Mouse (Mus musculus) neutrophil, adult 5-6 weeks (primary cell): Measurements from ENCODE around the gene Gm6592. TPM values are rescaled to one million over a fixed set of nuclear protein-coding genes. Genes with fewer than 3 reads are reported as not detected.
"Not testable (repeated sequence)": the region's sequence is repeated elsewhere in the genome, so short reads cannot be mapped to it uniquely, and the experiment has no call there.

Experiments used
- ATAC-seq: fragments of 151-379, 151-347 bp; 2 replicates; pipeline ENCODE4 v1.8.0; 2017; ENCODE audit warnings: mild to moderate bottlenecking, moderate TSS enrichment; ENCODE audit not compliant: insufficient number of reproducible peaks, poor library complexity, low FRiP score, severe bottlenecking; ENCODE audit errors: extremely low read depth
- total RNA-seq: library from RNA; stranded (forward); fragments of 200-1000 nt; gene quantifications from 2 replicates; pipeline ENCODE4 v1.2.3, GENCODE M21; 2017

The Gm6592 gene
- not detected in 2 replicates for total RNA-seq

GRCm38 (mm10) chrX:8843694-8844093 is at the start of gene Gm6592:
TSS of gene Gm6592 (plus strand) at chrX:8843994.
- ATAC-seq = no peak

GRCm38 (mm10) chrX:8803391-8803790 is 40.4 kb upstream of the Gm6592 start, which contains the start of gene Ssxb5:
TSS of gene Ssxb5 (plus strand) at chrX:8803691.
- ATAC-seq = not testable (repeated sequence)

- no peak for ATAC-seq
Measured at GRCm38 (mm10) chrX:8832043-8832442, 11.8 kb upstream of the Gm6592 start.

- no peak for ATAC-seq
Measured at GRCm38 (mm10) chrX:8852486-8852885, 8.7 kb downstream of the Gm6592 start.

- not testable (repeated sequence) for ATAC-seq
Measured at GRCm38 (mm10) chrX:8864331-8864730, 20.5 kb downstream of the Gm6592 start.

- not testable (repeated sequence) for ATAC-seq
Measured at GRCm38 (mm10) chrX:8873953-8874352, 30.2 kb downstream of the Gm6592 start, which contains the start of gene Gm5751. TSS of gene Gm5751 (plus strand) at chrX:8874253.

GRCm38 (mm10) chrX:8884336-8884735 is 40.5 kb downstream of the Gm6592 start:
- no peak for ATAC-seq

GRCm38 (mm10) chrX:8891975-8892342 is 48.2 kb downstream of the Gm6592 start:
- ATAC-seq = no peak

GRCm38 (mm10) chrX:8892343-8893155 is 48.8 kb downstream of the Gm6592 start, which contains the start of gene B630019K06Rik:
TSS of gene B630019K06Rik (plus strand) at chrX:8892382.
- ATAC-seq = no peak

GRCm38 (mm10) chrX:8893182-8893651 is 49.4 kb downstream of the Gm6592 start:
- no peak for ATAC-seq

Other genes starting within 250 kb of the Gm6592 start
- not detected in 2 replicates for gene Ssxb8, start 153.2 kb upstream of the Gm6592 start, total RNA-seq
- not detected in 2 replicates for gene Ssx9, start 95.6 kb upstream of the Gm6592 start, total RNA-seq
- not detected in 2 replicates for gene Ssxb5, start 40.3 kb upstream of the Gm6592 start, total RNA-seq
- not detected in 2 replicates for gene Gm5751, start 30.3 kb downstream of the Gm6592 start, total RNA-seq
- 0.25 TPM in 1 of 2 replicates, not detected in the other for gene B630019K06Rik, start 48.4 kb downstream of the Gm6592 start, total RNA-seq
- gene Fthl17b, start 119.0 kb downstream of the Gm6592 start, total RNA-seq = not detected in 2 replicates
- gene Fthl17c, start 132.6 kb downstream of the Gm6592 start, total RNA-seq = not detected in 2 replicates
- gene Fthl17d, start 142.8 kb downstream of the Gm6592 start, total RNA-seq = not detected in 2 replicates
- not detected in 2 replicates for gene Fthl17e, start 189.5 kb downstream of the Gm6592 start, total RNA-seq
- gene Fthl17f, start 219.0 kb downstream of the Gm6592 start, total RNA-seq = not detected in 2 replicates